Mouse (Mus musculus): ENCODE measurements around the gene Calhm6. TPM values are rescaled to one million over a fixed set of nuclear protein-coding genes. Genes with fewer than 3 reads are reported as not detected.

Calhm6 gene
- polyA plus RNA-seq, 1 experiment from 2014 or later: 0.90 TPM

- no peaks in the 10 kb centered on the region for H3K27me3 ChIP-seq (ENCODE audit: control insufficient read depth, insufficient read depth, low read length)
- no peak for ATAC-seq (ENCODE audit: low FRiP score)
- H3K4me1 ChIP-seq (replicated peaks; ENCODE audit: control insufficient read depth, insufficient read depth, low read length): no peaks in the 10 kb centered on the region
- H3K9me3 ChIP-seq (ENCODE audit: control insufficient read depth, low read length): no peaks in the 10 kb centered on the region
- H3K4me3 ChIP-seq (replicated peaks; ENCODE audit: low read length): no peak overlapping the region
- no peaks in the 10 kb centered on the region for H3K36me3 ChIP-seq (replicated peaks; ENCODE audit: control insufficient read depth, insufficient read depth)
- no peak overlapping the region for H3K9ac ChIP-seq
- 77% methylated on average over 3 of the region's 3 CpGs for WGBS
- H3K4me2 ChIP-seq (replicated peaks): no peak overlapping the region
- DNase-seq (ENCODE audit: low spot score): no peak
- no peak overlapping the region for H3K27ac ChIP-seq
Measured at GRCm38 (mm10) chr10:34117131-34117530, 10.7 kb downstream of the Calhm6 start.

- 82% methylated on average over 4 of the region's 4 CpGs for WGBS
- Histone ChIP-seq H3K4me1 (replicated peaks; ENCODE audit: control insufficient read depth, insufficient read depth, low read length) (no peaks in the 10 kb centered on the region), H3K4me2 (replicated peaks) (no peak overlapping the region), H3K36me3 (replicated peaks; ENCODE audit: control insufficient read depth, insufficient read depth) (no peaks in the 10 kb centered on the region), H3K27ac (no peak overlapping the region), H3K9ac (no peak overlapping the region), H3K4me3 (replicated peaks; ENCODE audit: low read length) (no peak overlapping the region), H3K9me3 (ENCODE audit: control insufficient read depth, low read length) (no peaks in the 10 kb centered on the region), H3K27me3 (ENCODE audit: control insufficient read depth, insufficient read depth, low read length) (no peaks in the 10 kb centered on the region)
- DNase-seq (ENCODE audit: low spot score) (no peak), ATAC-seq (ENCODE audit: low FRiP score) (no peak)
Measured at GRCm38 (mm10) chr10:34111964-34112738, 15.6 kb downstream of the Calhm6 start.

GRCm38 (mm10) chr10:34110863-34111465, 16.8 kb downstream of the Calhm6 start:
- Histone ChIP-seq H3K4me2 (replicated peaks) (no peak overlapping the region), H3K27me3 (ENCODE audit: control insufficient read depth, insufficient read depth, low read length) (no peaks in the 10 kb centered on the region), H3K4me1 (replicated peaks; ENCODE audit: control insufficient read depth, insufficient read depth, low read length) (no peaks in the 10 kb centered on the region), H3K36me3 (replicated peaks; ENCODE audit: control insufficient read depth, insufficient read depth) (no peaks in the 10 kb centered on the region), H3K9me3 (ENCODE audit: control insufficient read depth, low read length) (no peaks in the 10 kb centered on the region), H3K9ac (no peak overlapping the region), H3K27ac (no peak overlapping the region), H3K4me3 (replicated peaks; ENCODE audit: low read length) (no peak overlapping the region)
- WGBS: 86% methylated on average over 13 of the region's 13 CpGs
- no peak for ATAC-seq (ENCODE audit: low FRiP score)
- DNase-seq (ENCODE audit: low spot score): no peak

GRCm38 (mm10) chr10:34096418-34096883, 31.3 kb downstream of the Calhm6 start, which contains the start of gene Calhm5:
Gene Calhm5 (minus strand): TSS chr10:34096519.
- peak within 1 kb of the TSS; percentile 2; the same call in 1 of the 2 replicates for H3K4me3 ChIP-seq (replicated peaks; ENCODE audit: low read length)
- no peaks in the 10 kb centered on the region for H3K27me3 ChIP-seq (ENCODE audit: control insufficient read depth, insufficient read depth, low read length)
- H3K36me3 ChIP-seq (replicated peaks; ENCODE audit: control insufficient read depth, insufficient read depth): no peaks in the 10 kb centered on the region
- no peak within 1 kb of the TSS for H3K9ac ChIP-seq
- ATAC-seq (ENCODE audit: low FRiP score): peak; percentile 56; the same call in 1 of the 2 replicates
- H3K4me2 ChIP-seq (replicated peaks): peak within 1 kb of the TSS; percentile 34
- DNase-seq (ENCODE audit: low spot score): peak; percentile 55
- no peaks in the 10 kb centered on the region for H3K4me1 ChIP-seq (replicated peaks; ENCODE audit: control insufficient read depth, insufficient read depth, low read length)
- H3K27ac ChIP-seq: no peak within 1 kb of the TSS
- no peaks in the 10 kb centered on the region for H3K9me3 ChIP-seq (ENCODE audit: control insufficient read depth, low read length)
- 33% methylated on average over 9 of the region's 9 CpGs for WGBS

- 59% methylated on average over 12 of the region's 12 CpGs for WGBS
- Histone ChIP-seq H3K4me3 (replicated peaks; ENCODE audit: low read length) (peak overlapping the region; percentile 2; the same call in 1 of the 2 replicates), H3K9ac (no peak overlapping the region), H3K4me2 (replicated peaks) (peak overlapping the region; percentile 34), H3K27me3 (ENCODE audit: control insufficient read depth, insufficient read depth, low read length) (no peaks in the 10 kb centered on the region), H3K9me3 (ENCODE audit: control insufficient read depth, low read length) (no peaks in the 10 kb centered on the region), H3K27ac (no peak overlapping the region), H3K4me1 (replicated peaks; ENCODE audit: control insufficient read depth, insufficient read depth, low read length) (no peaks in the 10 kb centered on the region), H3K36me3 (replicated peaks; ENCODE audit: control insufficient read depth, insufficient read depth) (no peaks in the 10 kb centered on the region)
- DNase-seq (ENCODE audit: low spot score) (no peak), ATAC-seq (ENCODE audit: low FRiP score) (0 out of 2 replicates have a peak, but pooled peaks have one; percentile 6)
Measured at GRCm38 (mm10) chr10:34095964-34096363, 31.8 kb downstream of the Calhm6 start.

GRCm38 (mm10) chr10:34095147-34095546, 32.6 kb downstream of the Calhm6 start:
- Histone ChIP-seq H3K4me2 (replicated peaks) (no peak overlapping the region), H3K4me1 (replicated peaks; ENCODE audit: control insufficient read depth, insufficient read depth, low read length) (no peaks in the 10 kb centered on the region), H3K9me3 (ENCODE audit: control insufficient read depth, low read length) (no peaks in the 10 kb centered on the region), H3K27me3 (ENCODE audit: control insufficient read depth, insufficient read depth, low read length) (no peaks in the 10 kb centered on the region), H3K4me3 (replicated peaks; ENCODE audit: low read length) (no peak overlapping the region), H3K9ac (no peak overlapping the region), H3K36me3 (replicated peaks; ENCODE audit: control insufficient read depth, insufficient read depth) (no peaks in the 10 kb centered on the region), H3K27ac (no peak overlapping the region)
- ATAC-seq (ENCODE audit: low FRiP score) (no peak), DNase-seq (ENCODE audit: low spot score) (no peak)
- 72% methylated on average over 2 of the region's 2 CpGs for WGBS

- no peaks in the 10 kb centered on the region for H3K36me3 ChIP-seq (replicated peaks; ENCODE audit: control insufficient read depth, insufficient read depth)
- H3K9ac ChIP-seq: no peak overlapping the region
- ATAC-seq (ENCODE audit: low FRiP score) (no peak), DNase-seq (ENCODE audit: low spot score) (no peak)
- no peak overlapping the region for H3K4me3 ChIP-seq (replicated peaks; ENCODE audit: low read length)
- H3K27me3 ChIP-seq (ENCODE audit: control insufficient read depth, insufficient read depth, low read length): no peaks in the 10 kb centered on the region
- no peak overlapping the region for H3K4me2 ChIP-seq (replicated peaks)
- no peak overlapping the region for H3K27ac ChIP-seq
- no peaks in the 10 kb centered on the region for H3K4me1 ChIP-seq (replicated peaks; ENCODE audit: control insufficient read depth, insufficient read depth, low read length)
- no peaks in the 10 kb centered on the region for H3K9me3 ChIP-seq (ENCODE audit: control insufficient read depth, low read length)
- 73% methylated on average over 5 of the region's 5 CpGs for WGBS
Measured at GRCm38 (mm10) chr10:34091888-34092287, 35.9 kb downstream of the Calhm6 start.

- WGBS: 88% methylated on average over 1 of the region's 1 CpGs
- no peaks in the 10 kb centered on the region for H3K4me1 ChIP-seq (replicated peaks; ENCODE audit: control insufficient read depth, insufficient read depth, low read length)
- H3K4me2 ChIP-seq (replicated peaks): no peak overlapping the region
- H3K4me3 ChIP-seq (replicated peaks; ENCODE audit: low read length): no peak overlapping the region
- H3K27ac ChIP-seq: no peak overlapping the region
- H3K36me3 ChIP-seq (replicated peaks; ENCODE audit: control insufficient read depth, insufficient read depth): no peaks in the 10 kb centered on the region
- DNase-seq (ENCODE audit: low spot score) (no peak), ATAC-seq (ENCODE audit: low FRiP score) (no peak)
- H3K9ac ChIP-seq: no peak overlapping the region
- no peaks in the 10 kb centered on the region for H3K27me3 ChIP-seq (ENCODE audit: control insufficient read depth, insufficient read depth, low read length)
- H3K9me3 ChIP-seq (ENCODE audit: control insufficient read depth, low read length): no peaks in the 10 kb centered on the region
Measured at GRCm38 (mm10) chr10:34090481-34090880, 37.3 kb downstream of the Calhm6 start.

- ATAC-seq (ENCODE audit: low FRiP score): no peak
- Histone ChIP-seq H3K27me3 (ENCODE audit: control insufficient read depth, insufficient read depth, low read length) (no peaks in the 10 kb centered on the region), H3K4me1 (replicated peaks; ENCODE audit: control insufficient read depth, insufficient read depth, low read length) (no peaks in the 10 kb centered on the region), H3K27ac (no peak overlapping the region), H3K36me3 (replicated peaks; ENCODE audit: control insufficient read depth, insufficient read depth) (no peaks in the 10 kb centered on the region), H3K9ac (no peak overlapping the region), H3K4me2 (replicated peaks) (no peak overlapping the region), H3K4me3 (replicated peaks; ENCODE audit: low read length) (no peak overlapping the region), H3K9me3 (ENCODE audit: control insufficient read depth, low read length) (no peaks in the 10 kb centered on the region)
- 86% methylated on average over 3 of the region's 3 CpGs for WGBS
- no peak for DNase-seq (ENCODE audit: low spot score)
Measured at GRCm38 (mm10) chr10:34089517-34089916, 38.3 kb downstream of the Calhm6 start.

Measured in hindbrain, embryonic 14.5 days (tissue).